Mouse (Mus musculus): ENCODE data around the gene Enpp4. TPM values are rescaled to one million over a fixed set of nuclear protein-coding genes. Genes with fewer than 3 reads are reported as not detected.

Gene Enpp4
- total RNA-seq, 1 experiment from 2014 or later, result 1.5 TPM

DNA sequence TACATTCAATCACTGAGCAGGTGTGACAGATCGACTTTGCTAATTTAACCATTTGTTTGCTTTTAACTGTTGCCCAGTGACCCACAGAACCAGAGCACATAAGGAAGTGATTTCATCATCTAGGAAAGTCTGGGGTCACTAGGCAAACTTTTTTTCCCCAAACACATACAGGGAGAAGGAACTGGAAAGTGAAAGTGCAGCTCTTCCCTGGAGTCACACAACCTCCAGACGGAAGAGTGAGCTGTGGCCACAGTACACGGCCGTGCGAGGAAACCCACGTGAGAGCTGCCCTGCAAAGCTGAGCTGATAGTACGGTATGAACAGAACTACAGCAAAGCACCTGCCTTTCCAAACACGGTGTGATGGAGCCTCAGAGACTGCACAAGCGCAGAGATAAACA lies 4.7 kb downstream of the Enpp4 start:
- ATAC-seq (ENCODE audit: extremely low read depth, insufficient number of reproducible peaks, low FRiP score, poor library complexity, severe bottlenecking), result no peak

DNA sequence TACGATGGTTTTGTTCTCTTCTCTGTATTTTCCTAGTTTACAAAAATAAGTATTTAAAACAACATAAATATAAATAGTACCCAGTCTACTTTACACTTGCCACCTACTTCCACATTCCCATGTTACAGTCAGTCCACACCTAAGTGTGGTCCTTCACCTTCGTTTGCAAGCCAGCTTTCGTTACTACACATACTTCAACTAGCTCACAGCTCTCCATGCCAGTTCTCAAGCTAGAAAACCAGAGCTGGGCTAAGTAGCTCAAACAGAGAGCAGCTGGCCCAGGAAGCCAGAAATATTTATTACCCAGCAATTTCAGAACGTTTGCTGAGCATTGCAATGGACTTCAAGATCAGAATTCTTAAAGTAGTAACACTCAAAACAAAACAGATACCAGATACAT lies 5.1 kb downstream of the Enpp4 start:
- no peak for ATAC-seq (ENCODE audit: extremely low read depth, insufficient number of reproducible peaks, low FRiP score, poor library complexity, severe bottlenecking)

DNA sequence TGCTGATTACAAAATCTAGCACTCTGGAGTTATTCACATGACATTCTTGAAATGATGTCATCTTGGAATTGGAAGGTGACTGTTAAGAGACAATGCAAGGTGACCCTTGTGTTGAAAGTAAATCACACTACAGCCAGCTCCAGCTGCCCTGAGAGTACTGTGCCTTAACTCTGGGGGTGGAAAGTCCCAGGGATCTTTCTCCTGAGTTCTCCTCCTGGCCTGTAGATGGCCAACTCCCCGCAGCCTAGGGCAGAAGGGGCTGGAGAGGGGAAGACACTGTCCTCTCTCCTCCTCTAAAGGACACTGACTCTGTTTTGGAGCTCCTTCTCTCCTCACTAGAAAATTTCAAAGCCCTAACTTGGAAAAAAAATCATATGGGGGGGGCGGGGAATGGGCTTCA lies 14.1 kb downstream of the Enpp4 start:
- ATAC-seq (ENCODE audit: extremely low read depth, insufficient number of reproducible peaks, low FRiP score, poor library complexity, severe bottlenecking), result no peak

DNA sequence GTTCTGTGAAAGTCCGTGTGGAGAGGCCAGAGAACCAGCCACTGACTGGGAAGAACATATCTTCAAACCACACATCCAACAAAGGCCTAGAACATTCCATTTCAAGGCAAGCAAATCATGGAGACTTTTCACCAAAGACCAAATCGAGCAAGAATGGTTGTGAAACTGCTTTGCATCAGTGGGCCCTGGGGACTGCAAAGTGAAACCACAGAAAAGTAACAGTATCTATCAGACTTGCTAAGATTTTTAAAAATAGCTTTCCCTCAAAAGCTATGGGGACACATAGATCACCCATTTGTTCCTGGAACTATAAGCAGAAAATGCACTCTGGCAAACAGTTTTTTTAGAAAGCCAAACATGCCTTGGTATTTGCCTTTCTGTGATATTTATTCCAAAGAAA lies 14.7 kb downstream of the Enpp4 start:
- ATAC-seq (ENCODE audit: extremely low read depth, insufficient number of reproducible peaks, low FRiP score, poor library complexity, severe bottlenecking), result no peak

DNA sequence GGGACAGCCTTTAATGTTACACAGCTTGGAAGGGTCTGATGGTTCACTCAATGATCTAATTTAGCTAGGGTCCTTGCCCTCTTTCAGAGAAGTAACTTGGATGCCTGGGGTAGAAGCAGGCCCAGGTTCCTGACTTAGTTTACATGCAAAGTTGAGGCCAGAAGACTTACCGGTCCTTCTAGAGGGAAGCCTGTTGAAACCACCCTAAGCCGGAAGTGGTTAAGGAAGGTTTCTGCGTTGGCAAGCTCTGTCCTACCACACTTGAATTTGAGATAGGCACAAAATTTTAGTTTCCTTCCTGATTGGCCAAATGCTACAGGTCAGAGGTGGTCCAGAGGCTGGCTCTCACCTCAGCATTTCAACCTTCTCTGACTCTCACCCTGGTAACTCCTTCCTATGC lies 17.4 kb downstream of the Enpp4 start:
- no peak for ATAC-seq (ENCODE audit: extremely low read depth, insufficient number of reproducible peaks, low FRiP score, poor library complexity, severe bottlenecking)

DNA sequence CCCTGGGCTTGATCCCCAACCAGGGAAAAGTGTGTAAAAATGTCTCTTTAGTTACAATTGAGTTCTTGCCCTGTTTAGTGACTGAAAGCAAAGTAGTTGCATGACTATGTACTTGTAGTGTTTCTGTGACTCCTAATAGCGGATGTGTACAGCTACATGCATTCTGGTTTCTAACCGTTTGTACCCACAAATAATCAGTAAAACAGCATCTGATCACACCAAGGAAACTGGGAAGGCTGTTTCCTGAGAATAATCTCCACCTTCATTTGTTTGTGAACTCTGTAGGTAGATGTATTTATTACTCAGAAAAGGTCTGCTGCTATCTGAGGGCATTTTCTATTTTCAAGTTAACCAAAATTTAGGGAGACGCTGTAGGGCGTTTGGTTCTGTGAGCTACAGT lies 22.5 kb downstream of the Enpp4 start:
- no peak for ATAC-seq (ENCODE audit: extremely low read depth, insufficient number of reproducible peaks, low FRiP score, poor library complexity, severe bottlenecking)

DNA sequence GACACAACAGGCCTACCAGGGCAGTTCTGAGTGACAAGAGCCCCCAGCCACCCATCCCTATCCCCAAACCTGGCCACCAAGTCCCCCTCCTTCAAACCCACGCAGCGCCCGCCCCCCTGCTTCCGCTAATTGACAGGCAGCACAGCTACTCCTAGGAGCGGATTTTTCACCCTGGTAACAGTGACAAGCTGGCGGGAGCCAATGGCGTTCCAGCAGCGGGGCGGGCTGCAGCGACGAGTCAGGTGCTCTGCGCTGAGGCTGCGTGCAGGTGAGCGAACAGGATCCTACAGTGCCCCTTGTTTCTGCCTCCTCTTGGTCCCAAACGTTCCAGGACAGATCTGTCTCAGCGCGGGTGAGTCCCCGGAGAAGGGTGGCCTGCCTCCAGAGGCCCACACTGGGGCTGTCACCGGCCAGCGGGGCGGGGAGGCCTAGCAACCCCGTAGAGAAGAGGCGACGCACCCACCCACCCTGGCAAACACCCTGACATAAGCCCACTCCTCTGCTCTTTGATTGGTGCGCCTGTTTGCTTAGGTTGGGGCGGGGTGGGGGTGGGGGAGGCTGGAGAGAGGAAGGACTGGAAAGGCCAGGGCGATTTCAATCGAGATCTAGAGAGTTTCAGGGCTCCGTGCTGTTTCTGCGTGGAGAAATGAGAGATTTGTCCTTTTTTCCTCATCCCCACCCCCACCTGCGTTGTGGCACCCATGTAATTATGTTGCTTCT lies 26.8 kb downstream of the Enpp4 start, which contains the start of gene Enpp5:
Enpp5 (plus strand) TSS at position 183 of the 720 bp plus-strand sequence.
- peak; percentile 52; the same call in 1 of the 2 replicates for ATAC-seq (ENCODE audit: extremely low read depth, insufficient number of reproducible peaks, low FRiP score, poor library complexity, severe bottlenecking)

DNA sequence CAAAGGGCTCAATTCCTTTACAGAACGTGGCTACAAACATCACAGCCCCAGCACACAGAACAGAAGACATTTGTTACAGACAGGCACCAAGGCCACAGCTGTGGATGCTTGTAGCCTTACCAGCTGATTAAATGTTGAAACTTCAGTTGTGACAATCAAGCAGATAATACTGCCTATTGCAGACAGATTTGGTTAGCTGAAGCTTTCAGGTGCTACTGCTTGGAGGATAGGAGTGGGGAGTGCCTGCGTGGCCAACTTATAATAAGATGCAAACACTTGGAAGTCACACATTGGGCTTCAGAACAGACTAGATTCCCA lies 27.8 kb downstream of the Enpp4 start:
- no peak for ATAC-seq (ENCODE audit: extremely low read depth, insufficient number of reproducible peaks, low FRiP score, poor library complexity, severe bottlenecking)

DNA sequence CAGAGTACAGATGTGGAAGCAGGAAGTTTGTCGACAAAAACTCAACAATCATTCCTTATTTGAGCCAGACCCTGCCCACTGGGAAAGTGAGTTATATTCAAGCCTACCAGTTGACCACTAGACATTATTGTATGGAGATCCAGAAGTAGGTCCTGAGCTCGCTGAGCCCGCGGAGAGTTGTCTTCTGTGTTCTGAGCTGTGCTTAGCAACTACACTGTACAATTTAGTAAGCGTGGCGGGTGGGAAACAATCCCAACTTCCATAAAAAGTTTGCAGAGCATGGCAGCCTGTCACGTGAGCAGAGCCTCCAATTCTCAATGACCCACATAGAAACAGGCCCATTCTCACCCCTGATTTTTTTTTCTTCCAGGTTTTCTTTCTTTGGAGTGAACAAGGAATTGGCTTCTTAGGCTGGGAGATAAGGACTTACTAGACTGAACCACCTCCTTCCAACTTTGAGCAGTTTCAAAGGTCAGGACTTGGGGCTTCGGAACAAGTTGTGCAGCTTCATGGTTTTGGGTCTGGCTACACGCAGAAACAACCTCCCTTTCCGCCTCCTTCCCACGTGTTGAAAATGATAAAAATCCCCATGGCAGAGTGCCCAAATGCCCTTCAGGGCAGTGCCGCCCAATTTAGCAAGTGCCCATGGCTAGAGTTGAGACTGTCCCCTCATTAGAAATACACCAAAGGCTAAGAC lies 28.3 kb downstream of the Enpp4 start:
- no peak for ATAC-seq (ENCODE audit: extremely low read depth, insufficient number of reproducible peaks, low FRiP score, poor library complexity, severe bottlenecking)

DNA sequence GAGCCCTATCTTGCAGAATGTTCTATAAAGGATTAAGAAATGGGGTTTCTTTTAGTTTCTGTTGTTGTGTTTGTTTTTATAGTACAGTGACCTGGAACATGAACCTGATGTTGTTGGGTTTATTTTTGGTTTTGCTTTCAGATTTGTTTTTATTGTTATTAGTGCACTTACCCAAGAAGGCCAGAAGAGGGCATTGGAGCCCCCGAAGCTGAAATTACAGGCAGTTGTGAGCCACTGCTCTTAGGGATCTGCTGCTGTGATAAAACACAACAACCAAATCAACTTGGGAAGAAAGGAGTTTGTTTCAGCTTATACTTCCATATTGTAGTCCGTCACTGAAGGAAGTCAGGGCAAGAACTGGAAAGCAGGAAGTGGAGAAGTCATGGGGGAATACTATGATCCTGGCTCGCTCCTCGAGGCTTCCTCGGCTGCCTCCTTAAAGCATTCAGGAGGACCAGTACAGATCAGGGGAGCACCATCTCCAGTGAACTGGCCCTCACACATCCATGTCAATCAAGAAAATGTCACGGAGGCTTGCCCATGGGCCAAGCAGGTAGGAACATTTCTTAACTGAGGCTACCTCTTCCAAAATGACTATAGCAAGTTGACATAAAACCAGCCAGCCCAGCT lies 29.4 kb downstream of the Enpp4 start:
- peak; percentile 37; the same call in 1 of the 2 replicates for ATAC-seq (ENCODE audit: extremely low read depth, insufficient number of reproducible peaks, low FRiP score, poor library complexity, severe bottlenecking)

DNA sequence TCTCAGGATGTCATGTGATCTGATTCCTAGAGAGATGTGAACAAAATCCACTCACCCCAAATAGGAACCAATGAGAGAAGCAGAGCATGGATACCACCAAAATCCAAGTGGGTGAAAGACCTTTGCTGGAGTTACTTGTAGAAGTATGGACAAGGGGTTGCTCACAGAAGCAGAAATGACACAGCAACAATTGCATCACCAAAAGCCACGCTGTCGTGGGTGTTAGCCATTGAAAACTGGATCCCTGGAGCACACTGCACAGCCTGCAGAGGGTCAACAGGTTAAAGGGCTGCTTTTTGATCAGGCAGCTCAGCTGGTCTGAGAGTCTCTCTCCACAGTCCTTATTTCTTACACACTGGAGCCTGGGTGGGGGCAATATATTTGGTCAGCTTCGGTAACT lies 30.0 kb downstream of the Enpp4 start:
- no peak for ATAC-seq (ENCODE audit: extremely low read depth, insufficient number of reproducible peaks, low FRiP score, poor library complexity, severe bottlenecking)

DNA sequence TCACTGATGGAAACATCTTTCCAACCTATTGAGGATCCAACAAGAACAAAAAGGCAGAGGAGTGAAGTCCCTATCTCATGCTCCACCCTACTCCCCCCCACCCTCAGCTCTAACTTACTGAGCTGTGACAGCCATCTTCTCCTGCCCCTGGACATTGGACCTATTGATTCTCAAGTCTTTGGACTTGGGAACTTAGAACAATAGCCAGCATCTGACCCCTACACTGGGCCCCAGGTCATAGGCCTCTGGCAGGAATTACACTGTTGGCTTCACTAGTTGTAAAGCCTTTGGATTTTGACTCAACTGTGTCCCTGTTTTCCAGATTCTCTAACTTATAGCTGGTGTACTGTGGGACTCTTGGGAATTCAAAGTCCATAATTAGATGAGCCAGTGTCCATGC lies 33.9 kb downstream of the Enpp4 start:
- no peak for ATAC-seq (ENCODE audit: extremely low read depth, insufficient number of reproducible peaks, low FRiP score, poor library complexity, severe bottlenecking)

DNA sequence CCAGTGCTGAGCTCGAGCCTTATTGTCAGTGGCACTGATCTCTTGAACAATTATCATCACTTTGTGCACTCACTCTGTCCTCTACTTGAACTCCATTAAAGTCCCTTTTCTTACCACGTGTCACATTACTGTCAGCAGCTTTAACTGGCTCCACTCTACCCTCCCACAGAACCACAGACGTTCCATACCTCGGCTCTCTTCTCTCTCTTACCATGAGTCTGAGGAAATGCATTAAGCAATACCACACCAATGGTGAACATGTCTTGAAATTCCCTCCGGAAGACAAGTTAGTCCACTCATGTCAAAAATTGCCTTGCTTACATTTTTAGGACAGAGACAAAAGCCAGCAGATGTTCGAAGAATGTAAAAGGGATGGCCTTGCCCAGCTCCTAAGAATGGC lies 36.7 kb downstream of the Enpp4 start:
- no peak for ATAC-seq (ENCODE audit: extremely low read depth, insufficient number of reproducible peaks, low FRiP score, poor library complexity, severe bottlenecking)

DNA sequence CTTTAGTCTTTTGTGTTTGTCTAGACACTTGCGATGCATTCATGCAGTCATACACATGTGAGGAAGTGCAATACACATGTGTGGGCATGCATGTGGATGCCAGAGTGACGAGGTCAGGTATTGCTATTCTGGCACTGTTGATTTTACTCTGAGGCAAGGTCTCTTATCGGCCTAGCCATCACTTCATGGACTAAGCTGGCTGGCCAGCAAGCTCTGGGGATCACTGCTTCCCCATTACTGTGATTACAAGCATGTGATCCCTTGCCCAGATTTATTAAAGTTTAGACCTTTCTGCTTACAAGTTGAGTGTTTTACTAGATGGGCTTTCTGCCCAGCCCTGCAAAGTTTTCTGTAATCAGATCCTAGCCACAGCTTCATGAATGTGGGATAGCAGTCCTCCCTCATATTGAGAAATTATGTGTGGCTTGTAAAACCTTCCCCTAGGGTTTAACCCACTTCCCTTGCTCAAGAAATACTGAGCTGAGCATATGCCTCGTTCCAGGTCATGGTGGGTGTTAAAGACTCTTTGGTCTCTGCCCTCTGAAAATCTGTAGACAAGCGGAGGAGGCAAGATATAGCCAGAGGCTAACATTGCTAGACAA lies 44.2 kb downstream of the Enpp4 start:
- ATAC-seq (ENCODE audit: extremely low read depth, insufficient number of reproducible peaks, low FRiP score, poor library complexity, severe bottlenecking), result no peak

DNA sequence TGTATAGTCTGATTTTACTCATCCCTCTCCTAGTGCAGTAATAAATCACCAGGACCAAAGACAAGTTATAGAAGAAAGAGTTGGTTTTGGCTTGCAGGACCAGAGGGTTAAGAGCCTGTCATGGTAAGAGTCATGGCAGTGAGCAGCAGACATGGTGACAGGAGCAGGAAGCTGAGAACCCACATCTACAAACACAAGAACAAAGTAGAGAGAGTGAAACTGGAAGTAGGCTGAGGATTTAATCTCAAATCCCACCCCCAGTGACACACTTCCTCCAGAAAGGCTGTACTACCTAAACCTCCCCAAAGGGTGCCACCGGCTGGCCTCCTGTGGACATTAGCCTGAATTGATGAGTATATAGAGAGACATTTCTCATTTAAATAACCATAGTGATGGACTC lies 44.8 kb downstream of the Enpp4 start:
- no peak for ATAC-seq (ENCODE audit: extremely low read depth, insufficient number of reproducible peaks, low FRiP score, poor library complexity, severe bottlenecking)

DNA sequence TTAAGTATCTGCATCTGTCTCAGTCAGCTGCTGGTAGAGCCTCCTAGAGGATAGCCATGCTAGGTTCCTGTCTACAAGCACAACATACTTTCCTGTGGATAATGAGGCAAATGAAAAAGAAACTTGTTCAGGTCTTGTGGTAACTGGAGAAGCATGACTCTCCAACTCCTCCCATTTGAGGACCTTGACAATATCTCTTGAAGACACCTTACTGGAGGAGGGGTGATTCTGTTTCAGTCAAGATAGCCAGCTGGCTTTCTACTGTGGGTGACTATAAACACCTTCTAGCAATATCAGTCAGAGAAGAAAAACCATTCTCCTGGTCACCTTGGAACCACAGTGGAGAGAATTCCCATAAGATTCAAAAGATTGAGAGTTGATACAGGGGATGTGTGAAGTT lies 47.5 kb downstream of the Enpp4 start:
- no peak for ATAC-seq (ENCODE audit: extremely low read depth, insufficient number of reproducible peaks, low FRiP score, poor library complexity, severe bottlenecking)

DNA sequence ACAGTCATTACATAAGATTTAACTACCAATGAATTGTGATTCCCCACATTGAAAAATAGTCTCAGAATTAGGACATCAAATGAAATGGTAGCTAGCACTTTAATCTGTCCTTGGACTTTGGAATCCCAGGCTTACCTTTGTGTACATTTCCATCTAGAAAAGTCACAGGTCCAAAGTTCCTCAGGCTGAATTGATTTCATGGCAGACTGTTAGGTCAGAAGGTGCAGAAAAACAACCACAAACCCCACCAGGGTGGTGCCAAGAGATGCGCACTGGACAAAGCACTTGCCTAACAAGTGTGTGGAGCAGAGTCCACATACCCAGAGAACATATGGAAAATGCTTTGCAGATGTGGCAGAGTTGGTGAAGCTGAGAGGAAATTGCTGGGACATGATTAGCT lies 48.5 kb downstream of the Enpp4 start:
- ATAC-seq (ENCODE audit: extremely low read depth, insufficient number of reproducible peaks, low FRiP score, poor library complexity, severe bottlenecking), result no peak

DNA sequence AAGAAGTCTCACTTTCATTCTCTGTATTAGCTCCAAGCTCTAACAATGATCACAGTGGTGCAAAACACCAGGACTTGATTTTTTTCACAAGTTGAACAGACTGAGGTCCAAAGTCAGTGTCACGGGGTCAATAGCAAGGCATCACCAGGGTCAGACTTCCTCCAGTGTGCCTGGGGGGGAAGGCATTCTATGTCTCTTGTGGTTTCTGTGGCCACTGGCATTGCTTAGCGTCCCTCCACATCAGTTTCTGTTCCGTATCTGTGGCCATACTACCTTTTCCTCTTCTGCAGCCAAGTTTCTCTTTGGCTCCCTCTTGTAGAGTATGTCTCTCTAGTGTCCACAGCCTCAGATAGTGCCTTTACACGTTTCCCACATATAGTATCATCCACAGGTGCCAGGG lies 52.2 kb downstream of the Enpp4 start:
- 0 out of 2 replicates have a peak, but pooled peaks have one; percentile 36 for ATAC-seq (ENCODE audit: extremely low read depth, insufficient number of reproducible peaks, low FRiP score, poor library complexity, severe bottlenecking)
